ENCODE assay signal across 38 mouse cellular contexts in the genomic region with DNA sequence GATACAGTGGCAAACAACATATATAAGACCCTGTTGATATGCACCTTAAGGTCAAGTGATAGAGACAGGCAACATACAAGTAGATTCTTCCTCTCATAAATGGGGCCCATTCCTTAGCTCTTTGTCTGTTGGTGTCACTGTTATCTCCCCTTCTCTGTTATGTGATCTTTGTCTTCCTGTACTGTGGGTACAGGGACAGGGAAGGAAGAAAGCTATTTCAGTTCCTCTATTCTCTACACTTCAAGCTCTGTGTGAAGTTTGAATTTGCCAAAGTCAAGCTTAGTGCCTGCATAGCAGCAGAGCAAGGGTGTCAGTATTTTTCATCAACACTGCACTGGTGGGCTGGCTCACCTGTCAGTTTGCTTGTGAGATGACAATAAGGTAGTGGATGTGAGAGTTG. TPM values are rescaled to one million over a fixed set of nuclear protein-coding genes. Genes with fewer than 3 reads are reported as not detected.
A peak's percentile ranks its signal among the peaks of the same experiment; 100 is the strongest.
DNase-seq lines count a peak whose midpoint lies in the region; ATAC-seq and TF ChIP-seq lines count a peak whose summit lies in the region.
"Had no signal": no experiment of that assay in that cellular context is flagged by ENCODE, and none has a peak within 500 bp of the region (broad histone marks: within the 10 kb centered on the region; RNA-seq: fewer than 3 reads in every experiment).

No protein-coding gene starts in this region.

- DNase-seq in forebrain, embryonic 11.5 days (ENCODE audit: low spot score) = no peak
- DNase-seq in A20 (ENCODE audit: low read depth, low spot score) = peak; percentile 14
- DNase-seq in brain, embryonic 14.5 days (ENCODE audit: low read depth) = peak; percentile 11
- DNase-seq in embryo, embryonic 9.5 days (ENCODE audit: extremely low spot score) = no peak
- DNase-seq in kidney, adult 11 months = no peak
- no peak for DNase-seq in layer of hippocampus, adult 11-12 months (ENCODE audit: low spot score)
- DNase-seq: adrenal gland, postnatal 10 days; cerebellum, adult 11 months; cerebellum, postnatal 36 days; embryo, embryonic 11 days; gastrocnemius, postnatal 14 days; heart, adult 11 months; heart, postnatal 36 days; kidney, adult 18-20 months; kidney, postnatal 36 days; lung, adult 2 months; lung, postnatal 10 days had no signal

- H3K9ac ChIP-seq in forebrain, embryonic 16.5 days (replicated peaks; ENCODE audit: low read depth, low read length) = no peak overlapping the region
- no peak overlapping the region for H3K9ac ChIP-seq in forebrain, embryonic 11.5 days (ENCODE audit: low read length)
- H3K9ac ChIP-seq: embryonic facial prominence, embryonic 13.5 days; heart, embryonic 15.5 days; hindbrain, embryonic 13.5 days; limb, embryonic 15.5 days; liver, embryonic 14.5 days; midbrain, embryonic 15.5 days; neural tube, embryonic 12.5 days had no signal

- H3K4me1 ChIP-seq in forebrain, embryonic 16.5 days (replicated peaks; ENCODE audit: control insufficient read depth, insufficient read depth, low read length) = no peaks in the 10 kb centered on the region
- H3K4me1 ChIP-seq in forebrain, embryonic 11.5 days (replicated peaks; ENCODE audit: control insufficient read depth, insufficient read depth, low read length) = no peaks in the 10 kb centered on the region
- H3K4me1 ChIP-seq: embryonic facial prominence, embryonic 13.5 days; forebrain, embryonic 10.5 days; heart, embryonic 10.5 days; heart, embryonic 15.5 days; hindbrain, embryonic 13.5 days; limb, embryonic 10.5 days; limb, embryonic 15.5 days; midbrain, embryonic 10.5 days; midbrain, embryonic 15.5 days; neural tube, embryonic 12.5 days had no signal

- no peaks in the 10 kb centered on the region for H3K9me3 ChIP-seq in forebrain, embryonic 16.5 days (ENCODE audit: control insufficient read depth, low read length)
- H3K9me3 ChIP-seq in forebrain, embryonic 11.5 days (ENCODE audit: control insufficient read depth, low read length) = no peaks in the 10 kb centered on the region
- H3K9me3 ChIP-seq: embryonic facial prominence, embryonic 13.5 days; forebrain, embryonic 10.5 days; heart, embryonic 10.5 days; heart, embryonic 15.5 days; hindbrain, embryonic 13.5 days; limb, embryonic 10.5 days; limb, embryonic 15.5 days; midbrain, embryonic 10.5 days; midbrain, embryonic 15.5 days; neural tube, embryonic 12.5 days had no signal

- TF ChIP-seq CTCF in brain, embryonic 14.5 days (IDR thresholded peaks at IDR 0.05; ENCODE audit: borderline replicate concordance, extremely low read depth, insufficient read depth, insufficient read length) = no peak

- TF ChIP-seq POLR2A in brain, embryonic 14.5 days (IDR thresholded peaks at IDR 0.05; ENCODE audit: borderline replicate concordance, extremely low read depth, insufficient read depth, insufficient read length, poor library complexity, severe bottlenecking) = no peak

- H3K36me3 ChIP-seq in forebrain, embryonic 16.5 days (ENCODE audit: control insufficient read depth, insufficient read depth) = no peaks in the 10 kb centered on the region
- no peaks in the 10 kb centered on the region for H3K36me3 ChIP-seq in forebrain, embryonic 11.5 days (ENCODE audit: control insufficient read depth, insufficient read depth, low read length)
- H3K36me3 ChIP-seq: embryonic facial prominence, embryonic 13.5 days; forebrain, embryonic 10.5 days; heart, embryonic 10.5 days; heart, embryonic 15.5 days; hindbrain, embryonic 13.5 days; limb, embryonic 10.5 days; limb, embryonic 15.5 days; midbrain, embryonic 10.5 days; midbrain, embryonic 15.5 days; neural tube, embryonic 12.5 days had no signal

- H3K4me3 ChIP-seq in forebrain, embryonic 16.5 days (replicated peaks; ENCODE audit: low read length) = no peak overlapping the region
- H3K4me3 ChIP-seq in forebrain, embryonic 11.5 days (ENCODE audit: low read depth, low read length) = no peak overlapping the region
- H3K4me3 ChIP-seq: embryonic facial prominence, embryonic 13.5 days; forebrain, embryonic 10.5 days; heart, embryonic 10.5 days; heart, embryonic 15.5 days; hindbrain, embryonic 13.5 days; limb, embryonic 10.5 days; limb, embryonic 15.5 days; midbrain, embryonic 10.5 days; midbrain, embryonic 15.5 days; neural tube, embryonic 12.5 days had no signal

- ATAC-seq in forebrain, embryonic 16.5 days = peak; percentile 45; the same call in 1 of the 2 replicates
- no peak for ATAC-seq in forebrain, embryonic 11.5 days (replicated peaks; ENCODE audit: low FRiP score)
- peak; percentile 77 for ATAC-seq in megakaryocyte, adult 5-6 weeks (ENCODE audit: poor library complexity, severe bottlenecking)
- ATAC-seq: midbrain, embryonic 15.5 days; Patski had no signal

- no peak overlapping the region for H3K27ac ChIP-seq in forebrain, embryonic 16.5 days (ENCODE audit: low read length)
- no peak overlapping the region for H3K27ac ChIP-seq in forebrain, embryonic 11.5 days (ENCODE audit: low read depth, low read length)
- H3K27ac ChIP-seq: embryonic facial prominence, embryonic 13.5 days; forebrain, embryonic 10.5 days; heart, embryonic 10.5 days; heart, embryonic 15.5 days; hindbrain, embryonic 13.5 days; limb, embryonic 10.5 days; limb, embryonic 15.5 days; liver, embryonic 14.5 days; macrophage; midbrain, embryonic 10.5 days; midbrain, embryonic 15.5 days; neural tube, embryonic 12.5 days had no signal

- H3K4me2 ChIP-seq in forebrain, embryonic 16.5 days (ENCODE audit: low read length) = no peak overlapping the region
- H3K4me2 ChIP-seq in forebrain, embryonic 11.5 days (ENCODE audit: low read depth, low read length, severe bottlenecking) = no peak overlapping the region
- H3K4me2 ChIP-seq: embryonic facial prominence, embryonic 13.5 days; heart, embryonic 15.5 days; hindbrain, embryonic 13.5 days; limb, embryonic 15.5 days; midbrain, embryonic 15.5 days; neural tube, embryonic 12.5 days had no signal

- no peaks in the 10 kb centered on the region for H3K27me3 ChIP-seq in forebrain, embryonic 16.5 days (replicated peaks; ENCODE audit: control insufficient read depth, insufficient read depth, low read length)
- no peaks in the 10 kb centered on the region for H3K27me3 ChIP-seq in forebrain, embryonic 11.5 days (ENCODE audit: control insufficient read depth, insufficient read depth, low read length)
- H3K27me3 ChIP-seq: embryonic facial prominence, embryonic 13.5 days; heart, embryonic 15.5 days; hindbrain, embryonic 13.5 days; limb, embryonic 15.5 days; midbrain, embryonic 15.5 days; neural tube, embryonic 12.5 days had no signal

RNA-seq across cellular contexts. Expression of a gene that starts 1.7 kb away (rescaled TPM):
- polyA plus RNA-seq in forebrain, embryonic 16.5 days (2015; fragmentation: Nextera tagmentation; extraction: Ambion mirVana) = 3.9 TPM in 2 replicates
- polyA plus RNA-seq in forebrain, embryonic 11.5 days (2014; fragmentation: Nextera tagmentation; extraction: Ambion mirVana) = 0.44 and 0.81 TPM in 2 replicates
- polyA plus RNA-seq in brain, embryonic 14.5 days (2012; rRNA removed) = 0.04 and 0.15 TPM in 2 replicates
- 1.5 and 3.3 TPM in 2 replicates for total RNA-seq in megakaryocyte, adult 5-6 weeks (2015)
- 2.8 and 3.5 TPM in 2 replicates for total RNA-seq in megakaryocyte, adult 5-6 weeks (2017)
- total RNA-seq: ES-E14; gastrocnemius, postnatal 14 days; heart, postnatal 36 days; layer of hippocampus, adult 8-10 months; layer of hippocampus, postnatal 25 days had no signal
- polyA plus RNA-seq: heart, embryonic 10.5 days; liver, embryonic 14.5 days; macrophage; Patski; testis, adult 2 months had no signal

RNA-seq across cellular contexts. Expression of a gene that starts 11.0 kb away (rescaled TPM):
- not detected in 2 replicates for polyA plus RNA-seq in forebrain, embryonic 16.5 days (2015; fragmentation: Nextera tagmentation; extraction: Ambion mirVana)
- not detected in 2 replicates for polyA plus RNA-seq in forebrain, embryonic 11.5 days (2014; fragmentation: Nextera tagmentation; extraction: Ambion mirVana)
- 0.04 TPM in 1 of 2 replicates, not detected in the other for polyA plus RNA-seq in brain, embryonic 14.5 days (2012; rRNA removed)
- not detected in 2 replicates for total RNA-seq in megakaryocyte, adult 5-6 weeks (2015)
- not detected in 2 replicates for total RNA-seq in megakaryocyte, adult 5-6 weeks (2017)
- total RNA-seq: adrenal gland, postnatal 10 days; gastrocnemius, postnatal 14 days; heart, postnatal 36 days had no signal
- polyA plus RNA-seq: embryonic facial prominence, embryonic 13.5 days; forebrain, embryonic 10.5 days; heart, embryonic 10.5 days; heart, embryonic 15.5 days; kidney, embryonic 16.5 days; limb, embryonic 10.5 days; limb, embryonic 15.5 days; liver, embryonic 14.5 days; lung, adult 2 months; macrophage; midbrain, embryonic 10.5 days; midbrain, embryonic 15.5 days; neural tube, embryonic 12.5 days; Patski; stomach, embryonic 14.5 days had no signal

Comparison
In these comparisons a context has a peak if more than half of its experiments do, and no peak if none do; other contexts are left out.
1. DNase-seq: peak in A20 (single experiment) and brain, embryonic 14.5 days (single experiment); none in forebrain, embryonic 11.5 days (single experiment), embryo, embryonic 9.5 days (single experiment), kidney, adult 11 months (single experiment) and layer of hippocampus, adult 11-12 months (single experiment).